ENCODE assay signal across 9 mouse cellular contexts in genomic region chr6:108709131-108709470, GRCm38 (mm10). TPM values are rescaled to one million over a fixed set of nuclear protein-coding genes. Genes with fewer than 3 reads are reported as not detected.
DNase-seq lines count a peak whose midpoint lies in the region; ATAC-seq and TF ChIP-seq lines count a peak whose summit lies in the region.
"Had no signal": no experiment of that assay in that cellular context is flagged by ENCODE, and none has a peak within 500 bp of the region (broad histone marks: within the 10 kb centered on the region; RNA-seq: fewer than 3 reads in every experiment).

No protein-coding gene starts in this region.

- peak; percentile 10 for DNase-seq in heart, adult 8-10 months (ENCODE audit: low spot score)
- no peak for DNase-seq in heart, postnatal 25 days (ENCODE audit: low spot score)
- no peak for DNase-seq in ES-E14 (ENCODE audit: low read depth, low spot score)
- no peak for DNase-seq in liver, postnatal 0 days
- no peak for DNase-seq in spleen, adult 18-20 months
- no peak for DNase-seq in layer of hippocampus, postnatal 36 days

- H3K9ac ChIP-seq in ES-E14 (ENCODE audit: insufficient read depth, low read depth, low read length, poor library complexity, severe bottlenecking): no peak overlapping the region
- peak overlapping the region; percentile 66 for H3K9ac ChIP-seq in heart, embryonic 16.5 days (ENCODE audit: low read length)
- no peak overlapping the region for H3K9ac ChIP-seq in liver, postnatal 0 days (replicated peaks)
- H3K9ac ChIP-seq: liver, embryonic 14.5 days had no signal

- no peaks in the 10 kb centered on the region for H3K27me3 ChIP-seq in heart, embryonic 16.5 days (ENCODE audit: control insufficient read depth, insufficient read depth, low read length)
- H3K27me3 ChIP-seq in liver, postnatal 0 days (ENCODE audit: insufficient read depth, low read length): no peaks in the 10 kb centered on the region

- intact Hi-C loops in heart, postnatal 25 days (cut with DNase I): loop anchor here (2.0 kb wide), 2 partner anchors 38 to 138 kb away; no protein-coding TSS in a partner anchor

- H3K4me2 ChIP-seq in heart, embryonic 16.5 days (ENCODE audit: low read depth, low read length): peak overlapping the region; percentile 72
- peak overlapping the region; percentile 63 for H3K4me2 ChIP-seq in liver, postnatal 0 days (ENCODE audit: low read depth, low read length)

- H3K9me3 ChIP-seq in ES-E14 (ENCODE audit: control insufficient read depth, insufficient read depth, low read depth, low read length): no peaks in the 10 kb centered on the region
- H3K9me3 ChIP-seq in heart, embryonic 16.5 days (replicated peaks; ENCODE audit: control insufficient read depth, low read length): no peaks in the 10 kb centered on the region
- no peaks in the 10 kb centered on the region for H3K9me3 ChIP-seq in liver, postnatal 0 days (ENCODE audit: low read length)

- WGBS in heart, embryonic 16.5 days: 13% methylated on average over 9 of the region's 9 CpGs
- WGBS in liver, postnatal 0 days (ENCODE audit: insufficient replicate concordance): 17% methylated on average over 9 of the region's 9 CpGs

- ATAC-seq in heart, embryonic 16.5 days (replicated peaks; ENCODE audit: extremely low read depth, insufficient read depth, low FRiP score): no peak
- no peak for ATAC-seq in liver, postnatal 0 days
- ATAC-seq in erythroblast, adult 5-6 weeks (replicated peaks; ENCODE audit: low FRiP score, poor library complexity, severe bottlenecking): no peak

- peak overlapping the region; percentile 79 for H3K27ac ChIP-seq in ES-E14 (ENCODE audit: insufficient read depth, low read depth, low read length, poor library complexity, severe bottlenecking)
- H3K27ac ChIP-seq in heart, embryonic 16.5 days (ENCODE audit: low read length): no peak overlapping the region
- H3K27ac ChIP-seq in liver, postnatal 0 days (ENCODE audit: low read depth): no peak overlapping the region
- H3K27ac ChIP-seq: liver, embryonic 14.5 days had no signal

- in situ Hi-C loops in ES-E14 (cut with MboI; ENCODE audit: low sequenced_read_pairs in 2 of 2, unreplicated experiment in 2 of 2): loop anchor here in 1 of 2 experiments (25.0 kb wide), 1 partner anchor 272 kb away; no protein-coding TSS in a partner anchor

- TF ChIP-seq EP300 in liver, postnatal 0 days (IDR thresholded peaks at IDR 0.05; ENCODE audit: low read depth): no peak

- peaks cover 0 to 7% of the 10 kb centered on the region in 2 experiments; a peak in 2 of 4 replicates for H3K4me1 ChIP-seq in ES-E14 (ENCODE audit: control insufficient read depth in 2 of 2, insufficient read depth in 2 of 2, low read length in 2 of 2, poor library complexity in 1 of 2)
- H3K4me1 ChIP-seq in heart, embryonic 16.5 days (ENCODE audit: control insufficient read depth, insufficient read depth, low read length): peaks cover 5% of the 10 kb centered on the region
- H3K4me1 ChIP-seq in liver, postnatal 0 days (ENCODE audit: insufficient read depth): peaks cover 8% of the 10 kb centered on the region

- no peak for TF ChIP-seq CTCF in liver, postnatal 0 days (IDR thresholded peaks at IDR 0.05; ENCODE audit: low read depth)

- H3K4me3 ChIP-seq in ES-E14 (ENCODE audit: insufficient read depth in 1 of 2, low read depth in 1 of 2, low read length in 2 of 2, poor library complexity in 1 of 2, severe bottlenecking in 1 of 2): 0 out of 4 replicates have a peak overlapping the region, but pooled peaks of 1 of the 2 experiments have one; percentile 50
- H3K4me3 ChIP-seq in heart, embryonic 16.5 days (ENCODE audit: low read length): peak overlapping the region; percentile 46
- H3K4me3 ChIP-seq in liver, postnatal 0 days (ENCODE audit: low read depth, low read length): no peak overlapping the region; the same call in 1 of the 2 replicates

- no peaks in the 10 kb centered on the region for H3K36me3 ChIP-seq in ES-E14 (ENCODE audit: control insufficient read depth, insufficient read depth, low read length, poor library complexity, severe bottlenecking)
- no peaks in the 10 kb centered on the region for H3K36me3 ChIP-seq in heart, embryonic 16.5 days (ENCODE audit: control insufficient read depth, insufficient read depth)
- H3K36me3 ChIP-seq in liver, postnatal 0 days (replicated peaks; ENCODE audit: insufficient read depth, low read length): no peaks in the 10 kb centered on the region

TF ChIP-seq in ES-E14, 5 proteins besides CTCF, POLR2A, EP300 and RAD21:
- TF ChIP-seq HCFC1 (IDR thresholded peaks at IDR 0.05; ENCODE audit: borderline replicate concordance, insufficient read depth, low read length) (no peak; the same call in 1 of the 2 replicates), MAFK (IDR thresholded peaks at IDR 0.05; ENCODE audit: insufficient read depth, low read depth, low read length) (no peak)
TF ChIP-seq in ES-E14: peak in this region for 0.

RNA-seq across cellular contexts. Expression of gene Bhlhe40, which starts 48.7 kb away (rescaled TPM):
- 10 to 100 TPM; 48.6 to 66.7 (median 51.4) TPM for total RNA-seq in heart, adult 8-10 months (2022)
- 10 to 100 TPM; 30.2 to 62.0 TPM for total RNA-seq in heart, postnatal 25 days (2021)
- 13.0 and 15.8 TPM in 2 replicates for total RNA-seq in ES-E14 (2012; rRNA removed)
- 24.4 and 28.5 TPM in 2 replicates for polyA plus RNA-seq in heart, embryonic 16.5 days (2015; fragmentation: Nextera tagmentation; extraction: Ambion mirVana)
- polyA plus RNA-seq in liver, postnatal 0 days (2015; fragmentation: Nextera tagmentation; extraction: Ambion mirVana): 19.1 and 26.9 TPM in 2 replicates
- total RNA-seq in layer of hippocampus, postnatal 36 days (2021): 100 to 1,000 TPM in 1 of 2 experiments, 10 to 100 TPM in 1; 92.5 to 102 TPM
- 3.3 and 8.6 TPM in 2 replicates for total RNA-seq in erythroblast, adult 5-6 weeks (2015; ENCODE audit: low replicate concordance)
- 2.9 and 11.7 TPM in 2 replicates for total RNA-seq in erythroblast, adult 5-6 weeks (2017; ENCODE audit: low replicate concordance)
